Comparison of ENCODE assay signal across 30 mouse cellular contexts in genomic region chr17:23820731-23821130, GRCm38 (mm10). TPM values are rescaled to one million over a fixed set of nuclear protein-coding genes. Genes with fewer than 3 reads are reported as not detected.
DNase-seq lines count a peak whose midpoint lies in the region; ATAC-seq and TF ChIP-seq lines count a peak whose summit lies in the region.
"Had no signal": no experiment of that assay in that cellular context is flagged by ENCODE, and none has a peak within 500 bp of the region (broad histone marks: within the 10 kb centered on the region; RNA-seq: fewer than 3 reads in every experiment).

No protein-coding gene starts in this region.

- no peak for TF ChIP-seq CTCF in lung, embryonic 14.5 days (IDR thresholded peaks at IDR 0.05; ENCODE audit: low read depth)

- no peaks in the 10 kb centered on the region for H3K27me3 ChIP-seq in lung, embryonic 14.5 days (ENCODE audit: insufficient read depth, low read length)
- H3K27me3 ChIP-seq: embryonic facial prominence, embryonic 13.5 days; embryonic facial prominence, embryonic 15.5 days; forebrain, embryonic 12.5 days; Patski had no signal

- peaks cover 6% of the 10 kb centered on the region; the same call in 1 of the 2 replicates for H3K9me3 ChIP-seq in lung, embryonic 14.5 days (ENCODE audit: low read depth, low read length)

- peak; percentile 44 to 55 for DNase-seq in layer of hippocampus, adult 18-20 months (ENCODE audit: low spot score in 2 of 2)
- no peak for DNase-seq in layer of hippocampus, postnatal 10 days (ENCODE audit: low spot score in 2 of 2)
- no peak for DNase-seq in lung, embryonic 14.5 days
- DNase-seq in lung, adult 18-20 months: no peak
- DNase-seq in brain, adult 2 months (ENCODE audit: low read depth, low spot score): peak; percentile 51
- no peak for DNase-seq in frontal cortex, adult 2 months (ENCODE audit: extremely low spot score in 1 of 2, low spot score in 1 of 2)
- DNase-seq: adrenal gland, adult 8-10 months; adrenal gland, postnatal 14 days; adrenal gland, postnatal 36 days; cerebellum, adult 11 months; cerebellum, adult 18-20 months; cerebellum, adult 8-10 months; cerebellum, adult 9-11 months; cerebellum, postnatal 14 days; cerebellum, postnatal 36 days; embryo, embryonic 11 days had no signal

- no peak overlapping the region for H3K27ac ChIP-seq in lung, embryonic 14.5 days (ENCODE audit: low read depth)
- H3K27ac ChIP-seq: embryonic facial prominence, embryonic 13.5 days; embryonic facial prominence, embryonic 15.5 days; forebrain, embryonic 10.5 days; forebrain, embryonic 12.5 days had no signal

- WGBS in lung, embryonic 14.5 days: 96% methylated on average over 5 of the region's 5 CpGs

- peaks cover 100% of the 10 kb centered on the region for H3K36me3 ChIP-seq in lung, embryonic 14.5 days (ENCODE audit: insufficient read depth)

- ATAC-seq in lung, embryonic 14.5 days (ENCODE audit: insufficient read depth): 0 out of 2 replicates have a peak, but pooled peaks have one; percentile 8
- ATAC-seq: activated CD4-positive, CD25-positive, alpha-beta regulatory T cell, adult 4 months; forebrain, embryonic 14.5 days; forebrain, embryonic 16.5 days; Patski had no signal

- no peak overlapping the region for H3K9ac ChIP-seq in lung, embryonic 14.5 days
- H3K9ac ChIP-seq: embryonic facial prominence, embryonic 13.5 days; embryonic facial prominence, embryonic 15.5 days; forebrain, embryonic 12.5 days had no signal

- no peak overlapping the region for H3K4me3 ChIP-seq in lung, embryonic 14.5 days (ENCODE audit: low read depth, low read length)
- H3K4me3 ChIP-seq: embryonic facial prominence, embryonic 13.5 days; embryonic facial prominence, embryonic 15.5 days; erythroblast, embryonic 14.5 days; forebrain, embryonic 10.5 days; forebrain, embryonic 12.5 days had no signal

- no peaks in the 10 kb centered on the region for H3K4me1 ChIP-seq in lung, embryonic 14.5 days (ENCODE audit: insufficient read depth)
- H3K4me1 ChIP-seq: embryonic facial prominence, embryonic 13.5 days; forebrain, embryonic 12.5 days had no signal

- H3K4me2 ChIP-seq in lung, embryonic 14.5 days: no peak overlapping the region
- H3K4me2 ChIP-seq: embryonic facial prominence, embryonic 13.5 days; embryonic facial prominence, embryonic 15.5 days; forebrain, embryonic 12.5 days had no signal

RNA-seq across cellular contexts. Expression of gene Elob, which starts 8.2 kb away (rescaled TPM):
- 100 to 1,000 TPM; 355 to 375 TPM for total RNA-seq in layer of hippocampus, adult 18-20 months (2021)
- total RNA-seq in layer of hippocampus, postnatal 10 days (2021): 100 to 1,000 TPM; 402 to 410 TPM
- polyA plus RNA-seq in lung, embryonic 14.5 days (2014; fragmentation: Nextera tagmentation; extraction: Ambion mirVana): 1,057 and 1,075 TPM in 2 replicates
- polyA plus RNA-seq in frontal cortex, adult 2 months (2012; rRNA removed): 610 and 742 TPM in 2 replicates

RNA-seq across cellular contexts. Expression of gene Prss33, which starts 15.1 kb away (rescaled TPM):
- total RNA-seq in layer of hippocampus, adult 18-20 months (2021): under 1 TPM in 1 of 2 experiments, not detected in 1; 0.41 TPM
- total RNA-seq in layer of hippocampus, postnatal 10 days (2021): not detected
- not detected in 2 replicates for polyA plus RNA-seq in lung, embryonic 14.5 days (2014; fragmentation: Nextera tagmentation; extraction: Ambion mirVana)
- polyA plus RNA-seq in frontal cortex, adult 2 months (2012; rRNA removed): 0.16 and 1.0 TPM in 2 replicates
- total RNA-seq: adrenal gland, adult 18-20 months; adrenal gland, adult 8-10 months; adrenal gland, postnatal 14 days; adrenal gland, postnatal 36 days; common myeloid progenitor, adult 5-6 weeks had no signal
- polyA plus RNA-seq: C2C12; embryonic facial prominence, embryonic 11.5 days; erythroblast, embryonic 14.5 days; forebrain, embryonic 10.5 days; forebrain, embryonic 12.5 days; forebrain, embryonic 14.5 days; forebrain, embryonic 16.5 days; G1E; Patski had no signal

RNA-seq across cellular contexts. Expression of gene Prss32, which starts 22.9 kb away (rescaled TPM):
- total RNA-seq in layer of hippocampus, adult 18-20 months (2021): not detected
- total RNA-seq in layer of hippocampus, postnatal 10 days (2021): under 1 TPM; 0.21 to 0.45 TPM
- polyA plus RNA-seq in lung, embryonic 14.5 days (2014; fragmentation: Nextera tagmentation; extraction: Ambion mirVana): not detected in 2 replicates
- polyA plus RNA-seq in frontal cortex, adult 2 months (2012; rRNA removed): 0.06 and 0.10 TPM in 2 replicates
- total RNA-seq: adrenal gland, adult 18-20 months; adrenal gland, adult 8-10 months; adrenal gland, postnatal 14 days; adrenal gland, postnatal 36 days; common myeloid progenitor, adult 5-6 weeks had no signal
- polyA plus RNA-seq: embryonic facial prominence, embryonic 11.5 days; embryonic facial prominence, embryonic 13.5 days; forebrain, embryonic 10.5 days; forebrain, embryonic 12.5 days; forebrain, embryonic 14.5 days; forebrain, embryonic 16.5 days; G1E had no signal

RNA-seq across cellular contexts. Expression of gene Prss41, which starts 23.2 kb away (rescaled TPM):
- total RNA-seq in layer of hippocampus, adult 18-20 months (2021): 1 to 10 TPM in 1 of 2 experiments, under 1 TPM in 1; 0.89 to 2.4 TPM
- 1 to 10 TPM; 2.2 to 3.1 TPM for total RNA-seq in layer of hippocampus, postnatal 10 days (2021)
- polyA plus RNA-seq in lung, embryonic 14.5 days (2014; fragmentation: Nextera tagmentation; extraction: Ambion mirVana): 1.0 and 1.4 TPM in 2 replicates
- polyA plus RNA-seq in frontal cortex, adult 2 months (2012; rRNA removed): 0.10 and 0.15 TPM in 2 replicates
- total RNA-seq: common myeloid progenitor, adult 5-6 weeks; G1E had no signal
- polyA plus RNA-seq: G1E had no signal

RNA-seq across cellular contexts. Expression of gene Srrm2, which starts 30.4 kb away (rescaled TPM):
- 100 to 1,000 TPM; 509 to 565 TPM for total RNA-seq in layer of hippocampus, adult 18-20 months (2021)
- total RNA-seq in layer of hippocampus, postnatal 10 days (2021): 100 to 1,000 TPM; 516 to 611 TPM
- 429 and 491 TPM in 2 replicates for polyA plus RNA-seq in lung, embryonic 14.5 days (2014; fragmentation: Nextera tagmentation; extraction: Ambion mirVana)
- polyA plus RNA-seq in frontal cortex, adult 2 months (2012; rRNA removed): 732 and 866 TPM in 2 replicates

Comparison
In these comparisons a context has a peak if more than half of its experiments do, and no peak if none do; other contexts are left out.
1. DNase-seq: peak in layer of hippocampus, adult 18-20 months (2 of 2) and brain, adult 2 months (single experiment); none in layer of hippocampus, postnatal 10 days (0 of 2), lung, embryonic 14.5 days (single experiment), lung, adult 18-20 months (0 of 2) and frontal cortex, adult 2 months (0 of 2).